Mouse (Mus musculus): ENCODE data around the gene Il11ra1. TPM values are rescaled to one million over a fixed set of nuclear protein-coding genes. Genes with fewer than 3 reads are reported as not detected.

Il11ra1 gene
- polyA plus RNA-seq, 1 experiment: 4.7 TPM

- H3K9ac ChIP-seq (ENCODE audit: low read depth, poor library complexity, severe bottlenecking): no peak overlapping the region
- TF ChIP-seq EP300 (IDR thresholded peaks at IDR 0.05; ENCODE audit: insufficient read depth, low read depth, low read length): no peak
- no peak for TF ChIP-seq CTCF (IDR thresholded peaks at IDR 0.05; ENCODE audit: low read depth, low read length)
- TF ChIP-seq POLR2A (IDR thresholded peaks at IDR 0.05; ENCODE audit: insufficient read depth, low read length): no peak
- H3K27ac ChIP-seq (ENCODE audit: insufficient read depth, low read length): no peak overlapping the region
- H3K27me3 ChIP-seq (ENCODE audit: control insufficient read depth, insufficient read depth, low read length, poor library complexity, severe bottlenecking): no peaks in the 10 kb centered on the region
- peaks cover 2% of the 10 kb centered on the region for H3K4me1 ChIP-seq (ENCODE audit: control insufficient read depth, insufficient read depth, low read length)
- no peaks in the 10 kb centered on the region for H3K9me3 ChIP-seq (replicated peaks; ENCODE audit: control insufficient read depth, insufficient read depth, low read length, poor library complexity, severe bottlenecking)
- H3K36me3 ChIP-seq (ENCODE audit: control insufficient read depth, insufficient read depth, low read length, poor library complexity, severe bottlenecking): no peaks in the 10 kb centered on the region
- no peak overlapping the region for H3K4me3 ChIP-seq (ENCODE audit: low read depth, low read length)
Measured at GRCm38 (mm10) chr4:41676248-41677005, 23.4 kb upstream of the Il11ra1 start.

GRCm38 (mm10) chr4:41677006-41677629 lies 22.7 kb upstream of the Il11ra1 start:
- Histone ChIP-seq H3K9ac (ENCODE audit: low read depth, poor library complexity, severe bottlenecking) (no peak overlapping the region), H3K27me3 (ENCODE audit: control insufficient read depth, insufficient read depth, low read length, poor library complexity, severe bottlenecking) (no peaks in the 10 kb centered on the region), H3K36me3 (ENCODE audit: control insufficient read depth, insufficient read depth, low read length, poor library complexity, severe bottlenecking) (no peaks in the 10 kb centered on the region), H3K4me3 (ENCODE audit: low read depth, low read length) (no peak overlapping the region), H3K27ac (ENCODE audit: insufficient read depth, low read length) (no peak overlapping the region), H3K4me1 (ENCODE audit: control insufficient read depth, insufficient read depth, low read length) (peaks cover 2% of the 10 kb centered on the region), H3K9me3 (replicated peaks; ENCODE audit: control insufficient read depth, insufficient read depth, low read length, poor library complexity, severe bottlenecking) (no peaks in the 10 kb centered on the region)
- no peak for TF ChIP-seq POLR2A (IDR thresholded peaks at IDR 0.05; ENCODE audit: insufficient read depth, low read length)
- no peak for TF ChIP-seq CTCF (IDR thresholded peaks at IDR 0.05; ENCODE audit: low read depth, low read length)
- TF ChIP-seq EP300 (IDR thresholded peaks at IDR 0.05; ENCODE audit: insufficient read depth, low read depth, low read length): no peak

GRCm38 (mm10) chr4:41678863-41679262 lies 20.9 kb upstream of the Il11ra1 start:
- Histone ChIP-seq H3K9ac (ENCODE audit: low read depth, poor library complexity, severe bottlenecking) (no peak overlapping the region), H3K27me3 (ENCODE audit: control insufficient read depth, insufficient read depth, low read length, poor library complexity, severe bottlenecking) (no peaks in the 10 kb centered on the region), H3K27ac (ENCODE audit: insufficient read depth, low read length) (no peak overlapping the region), H3K36me3 (ENCODE audit: control insufficient read depth, insufficient read depth, low read length, poor library complexity, severe bottlenecking) (no peaks in the 10 kb centered on the region), H3K4me3 (ENCODE audit: low read depth, low read length) (no peak overlapping the region), H3K4me1 (ENCODE audit: control insufficient read depth, insufficient read depth, low read length) (peaks cover 2% of the 10 kb centered on the region), H3K9me3 (replicated peaks; ENCODE audit: control insufficient read depth, insufficient read depth, low read length, poor library complexity, severe bottlenecking) (no peaks in the 10 kb centered on the region)
- TF ChIP-seq CTCF (IDR thresholded peaks at IDR 0.05; ENCODE audit: low read depth, low read length) (no peak), EP300 (IDR thresholded peaks at IDR 0.05; ENCODE audit: insufficient read depth, low read depth, low read length) (no peak), POLR2A (IDR thresholded peaks at IDR 0.05; ENCODE audit: insufficient read depth, low read length) (no peak)

GRCm38 (mm10) chr4:41679291-41679690 lies 20.5 kb upstream of the Il11ra1 start:
- Histone ChIP-seq H3K27me3 (ENCODE audit: control insufficient read depth, insufficient read depth, low read length, poor library complexity, severe bottlenecking) (no peaks in the 10 kb centered on the region), H3K4me1 (ENCODE audit: control insufficient read depth, insufficient read depth, low read length) (peaks cover 2% of the 10 kb centered on the region), H3K27ac (ENCODE audit: insufficient read depth, low read length) (no peak overlapping the region), H3K4me3 (ENCODE audit: low read depth, low read length) (no peak overlapping the region), H3K9me3 (replicated peaks; ENCODE audit: control insufficient read depth, insufficient read depth, low read length, poor library complexity, severe bottlenecking) (no peaks in the 10 kb centered on the region), H3K9ac (ENCODE audit: low read depth, poor library complexity, severe bottlenecking) (no peak overlapping the region), H3K36me3 (ENCODE audit: control insufficient read depth, insufficient read depth, low read length, poor library complexity, severe bottlenecking) (no peaks in the 10 kb centered on the region)
- no peak for TF ChIP-seq CTCF (IDR thresholded peaks at IDR 0.05; ENCODE audit: low read depth, low read length)
- no peak for TF ChIP-seq POLR2A (IDR thresholded peaks at IDR 0.05; ENCODE audit: insufficient read depth, low read length)
- no peak for TF ChIP-seq EP300 (IDR thresholded peaks at IDR 0.05; ENCODE audit: insufficient read depth, low read depth, low read length)

DNA sequence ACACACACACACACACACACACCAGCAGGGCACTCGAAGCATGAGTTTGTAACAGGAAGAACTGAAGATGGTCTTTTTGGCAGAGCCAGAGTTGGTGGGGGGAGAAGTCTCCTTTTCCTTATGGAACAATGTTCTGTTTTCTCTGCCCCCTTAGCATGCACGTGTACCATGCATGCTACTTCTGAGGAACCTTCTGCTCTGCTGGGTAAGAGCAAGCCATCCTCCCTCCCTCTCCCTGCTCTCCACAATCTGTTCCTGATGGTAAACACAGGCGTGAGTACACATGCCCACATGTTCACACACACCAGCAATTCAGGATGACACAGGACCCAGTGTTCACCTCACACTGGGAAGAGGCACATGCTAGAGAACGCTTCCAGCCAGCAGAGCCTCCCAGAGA lies 18.6 kb upstream of the Il11ra1 start:
- H3K27ac ChIP-seq (ENCODE audit: insufficient read depth, low read length): no peak overlapping the region

DNA sequence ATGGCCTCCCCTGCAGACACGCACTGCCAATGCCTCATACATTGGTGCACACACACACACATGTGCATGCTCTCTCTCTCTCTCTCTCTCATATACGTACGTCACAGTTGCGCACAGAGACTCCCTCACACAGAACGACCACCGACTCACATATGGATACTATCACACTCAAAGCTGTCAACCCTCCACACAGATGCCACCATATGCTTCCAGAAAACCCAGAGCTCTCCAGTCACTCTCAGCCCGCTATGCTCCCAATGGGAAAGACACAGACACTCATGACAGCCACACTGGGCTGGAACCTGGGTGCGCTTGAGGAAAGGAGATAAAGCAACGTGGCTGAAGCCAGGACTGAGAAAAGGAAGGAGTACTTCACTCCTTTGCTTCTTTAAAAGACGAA lies 17.8 kb upstream of the Il11ra1 start:
- Histone ChIP-seq H3K36me3 (ENCODE audit: control insufficient read depth, insufficient read depth, low read length, poor library complexity, severe bottlenecking) (no peaks in the 10 kb centered on the region), H3K4me1 (ENCODE audit: control insufficient read depth, insufficient read depth, low read length) (peaks cover 2% of the 10 kb centered on the region), H3K27me3 (ENCODE audit: control insufficient read depth, insufficient read depth, low read length, poor library complexity, severe bottlenecking) (no peaks in the 10 kb centered on the region), H3K9me3 (replicated peaks; ENCODE audit: control insufficient read depth, insufficient read depth, low read length, poor library complexity, severe bottlenecking) (no peaks in the 10 kb centered on the region), H3K4me3 (ENCODE audit: low read depth, low read length) (no peak overlapping the region), H3K27ac (ENCODE audit: insufficient read depth, low read length) (no peak overlapping the region), H3K9ac (ENCODE audit: low read depth, poor library complexity, severe bottlenecking) (no peak overlapping the region)
- TF ChIP-seq CTCF (IDR thresholded peaks at IDR 0.05; ENCODE audit: low read depth, low read length) (no peak), POLR2A (IDR thresholded peaks at IDR 0.05; ENCODE audit: insufficient read depth, low read length) (no peak), EP300 (IDR thresholded peaks at IDR 0.05; ENCODE audit: insufficient read depth, low read depth, low read length) (no peak)

More for the DNA sequence above, 18.6 kb upstream of the Il11ra1 start:
- Histone ChIP-seq H3K27me3 (ENCODE audit: control insufficient read depth, insufficient read depth, low read length, poor library complexity, severe bottlenecking) (no peaks in the 10 kb centered on the region), H3K4me3 (ENCODE audit: low read depth, low read length) (no peak overlapping the region), H3K4me1 (ENCODE audit: control insufficient read depth, insufficient read depth, low read length) (peaks cover 2% of the 10 kb centered on the region), H3K9ac (ENCODE audit: low read depth, poor library complexity, severe bottlenecking) (no peak overlapping the region), H3K36me3 (ENCODE audit: control insufficient read depth, insufficient read depth, low read length, poor library complexity, severe bottlenecking) (no peaks in the 10 kb centered on the region), H3K9me3 (replicated peaks; ENCODE audit: control insufficient read depth, insufficient read depth, low read length, poor library complexity, severe bottlenecking) (no peaks in the 10 kb centered on the region)
- TF ChIP-seq CTCF (IDR thresholded peaks at IDR 0.05; ENCODE audit: low read depth, low read length) (no peak), EP300 (IDR thresholded peaks at IDR 0.05; ENCODE audit: insufficient read depth, low read depth, low read length) (no peak), POLR2A (IDR thresholded peaks at IDR 0.05; ENCODE audit: insufficient read depth, low read length) (no peak)
